In the genomic region with DNA sequence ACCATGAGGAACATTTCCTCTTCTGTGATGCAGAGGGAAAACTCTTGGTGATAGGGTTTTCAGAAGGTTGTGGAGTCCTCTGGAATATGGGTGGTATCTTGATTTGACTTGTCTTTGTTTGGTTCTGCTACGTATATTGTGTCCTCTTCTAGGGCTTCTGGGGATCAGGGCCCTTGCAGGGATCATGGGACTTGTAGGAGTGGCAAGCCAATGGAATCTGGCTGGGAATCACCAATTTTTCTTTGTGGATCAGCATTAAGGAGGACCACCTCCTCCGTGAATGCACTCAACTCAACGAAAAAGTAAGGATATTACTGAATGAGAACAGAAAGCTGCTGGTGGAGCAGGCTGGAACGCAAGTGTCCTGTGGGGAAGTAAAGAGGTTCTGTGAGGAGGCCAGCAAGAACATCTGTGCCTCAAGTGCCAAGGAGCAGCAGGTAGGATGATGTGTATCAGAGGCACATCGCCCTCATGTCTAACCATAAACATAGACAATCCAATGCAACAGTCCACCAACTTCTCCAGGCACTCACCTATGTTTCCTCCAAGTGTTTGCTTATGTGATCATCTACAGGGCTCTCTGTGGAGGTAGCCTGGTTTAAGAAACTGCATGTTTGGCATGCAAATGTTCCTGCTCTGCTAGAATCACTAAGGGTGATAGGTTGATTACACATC, we compare ENCODE assay signal across 16 mouse cellular contexts. TPM values are rescaled to one million over a fixed set of nuclear protein-coding genes. Genes with fewer than 3 reads are reported as not detected.
A peak's percentile ranks its signal among the peaks of the same experiment; 100 is the strongest.
DNase-seq lines count a peak whose midpoint lies in the region; TF ChIP-seq lines count a peak whose summit lies in the region.
"Not testable (repeated sequence)": the region's sequence is repeated elsewhere in the genome, so short reads cannot be mapped to it uniquely, and the experiment has no call there.
"Had no signal": no experiment of that assay in that cellular context is flagged by ENCODE, and none has a peak within 500 bp of the region (broad histone marks: within the 10 kb centered on the region; RNA-seq: fewer than 3 reads in every experiment).

No protein-coding gene starts in this region.

- not testable (repeated sequence) for H3K4me3 ChIP-seq in gastrocnemius, adult 2 months

- intact Hi-C loops in gastrocnemius, adult 2 months (cut with DNase I); gastrocnemius, postnatal 14 days (cut with DNase I; ENCODE audit: low total_unique reads): not testable (repeated sequence)

- H3K27ac ChIP-seq in gastrocnemius, adult 2 months: not testable (repeated sequence)

- DNase-seq in gastrocnemius, adult 2 months: peak; percentile 9
- DNase-seq in gastrocnemius, postnatal 14 days: peak; percentile 2
- DNase-seq in heart, adult 11 months: peak; percentile 92
- peak; percentile 23 to 64 for DNase-seq in urinary bladder, postnatal 4 days (ENCODE audit: low spot score in 2 of 2)

- TF ChIP-seq CTCF in gastrocnemius, adult 2 months (IDR thresholded peaks at IDR 0.05): not testable (repeated sequence)

RNA-seq across cellular contexts. Expression of gene Gm3159, which starts 2.9 kb away (rescaled TPM):
- not detected for total RNA-seq in gastrocnemius, adult 2 months (2021)
- total RNA-seq in gastrocnemius, postnatal 14 days (2021): not detected
- total RNA-seq: adrenal gland, adult 18-20 months; adrenal gland, adult 2 months; adrenal gland, adult 8-10 months; adrenal gland, postnatal 10 days; adrenal gland, postnatal 14 days; adrenal gland, postnatal 25 days; adrenal gland, postnatal 36 days; adrenal gland, postnatal 4 days; CH12.LX; MEL had no signal

RNA-seq across cellular contexts. Expression of gene Gm3164, which starts 15.0 kb away (rescaled TPM):
- total RNA-seq in gastrocnemius, adult 2 months (2021): under 1 TPM in 1 of 2 experiments, not detected in 1; 0.26 TPM
- total RNA-seq in gastrocnemius, postnatal 14 days (2021): under 1 TPM; 0.47 to 0.49 TPM
- total RNA-seq: adrenal gland, adult 18-20 months; adrenal gland, adult 2 months; adrenal gland, postnatal 36 days; adrenal gland, postnatal 4 days; CH12.LX; G1E; MEL had no signal

RNA-seq across cellular contexts. Expression of gene Gm3173, which starts 30.5 kb away (rescaled TPM):
- total RNA-seq in gastrocnemius, adult 2 months (2021): not detected
- not detected for total RNA-seq in gastrocnemius, postnatal 14 days (2021)
- total RNA-seq: adrenal gland, adult 18-20 months; adrenal gland, adult 2 months; adrenal gland, postnatal 14 days; adrenal gland, postnatal 25 days; adrenal gland, postnatal 36 days; adrenal gland, postnatal 4 days; CH12.LX; ES-E14; G1E; MEL had no signal

Comparison
In these comparisons a context has a peak if more than half of its experiments do, and no peak if none do; other contexts are left out.
1. DNase-seq: peak in every context shown above with its lines; median percentile 92 in heart, adult 11 months; 44 in urinary bladder, postnatal 4 days; 9 in gastrocnemius, adult 2 months; 2 in gastrocnemius, postnatal 14 days.